Mouse (Mus musculus): Measurements from ENCODE around the gene Rap2c. TPM values are rescaled to one million over a fixed set of nuclear protein-coding genes. Genes with fewer than 3 reads are reported as not detected.

The Rap2c gene
- polyA plus RNA-seq (2015; fragmentation: Nextera tagmentation; extraction: Ambion mirVana): 18.4 and 20.4 TPM in 2 replicates

GRCm38 (mm10) chrX:51017851-51018785 lies at the start of gene Rap2c:
Rap2c (minus strand) TSS chrX:51018018.
- no peaks in the 10 kb centered on the region for H3K36me3 ChIP-seq (ENCODE audit: control insufficient read depth, insufficient read depth)

GRCm38 (mm10) chrX:51066539-51067286 lies 48.9 kb upstream of the Rap2c start:
- no peaks in the 10 kb centered on the region for H3K27me3 ChIP-seq (replicated peaks; ENCODE audit: control insufficient read depth, insufficient read depth, low read length)
- H3K36me3 ChIP-seq (ENCODE audit: control insufficient read depth, insufficient read depth): no peaks in the 10 kb centered on the region
- no peak for TF ChIP-seq CTCF (IDR thresholded peaks at IDR 0.05; ENCODE audit: low read depth)
- no peaks in the 10 kb centered on the region for H3K4me1 ChIP-seq (replicated peaks; ENCODE audit: control insufficient read depth, insufficient read depth, low read length)
- H3K4me3 ChIP-seq (ENCODE audit: low read depth, low read length): no peak overlapping the region
- no peak for ATAC-seq
- WGBS: 80% methylated on average over 11 of the region's 11 CpGs
- no peak overlapping the region for H3K9ac ChIP-seq (ENCODE audit: low read depth, low read length)
- no peak overlapping the region for H3K27ac ChIP-seq (ENCODE audit: low read depth, low read length)
- no peaks in the 10 kb centered on the region for H3K9me3 ChIP-seq (ENCODE audit: control insufficient read depth)
- H3K4me2 ChIP-seq (replicated peaks; ENCODE audit: low read depth): no peak overlapping the region

More at GRCm38 (mm10) chrX:51017851-51018785, at the start of gene Rap2c:
- TF ChIP-seq CTCF (IDR thresholded peaks at IDR 0.05; ENCODE audit: low read depth): no peak
- peak; percentile 66 for ATAC-seq
- no peaks in the 10 kb centered on the region for H3K4me1 ChIP-seq (replicated peaks; ENCODE audit: control insufficient read depth, insufficient read depth, low read length)
- WGBS: 21% methylated on average over 38 of the region's 92 CpGs
- no peaks in the 10 kb centered on the region for H3K9me3 ChIP-seq (ENCODE audit: control insufficient read depth)
- H3K4me2 ChIP-seq (replicated peaks; ENCODE audit: low read depth): peak within 1 kb of the TSS; percentile 62
- peak within 1 kb of the TSS; percentile 75 for H3K9ac ChIP-seq (ENCODE audit: low read depth, low read length)
- H3K27ac ChIP-seq (ENCODE audit: low read depth, low read length): peak within 1 kb of the TSS; percentile 96
- H3K4me3 ChIP-seq (ENCODE audit: low read depth, low read length): peak within 1 kb of the TSS; percentile 55
- H3K27me3 ChIP-seq (replicated peaks; ENCODE audit: control insufficient read depth, insufficient read depth, low read length): no peaks in the 10 kb centered on the region

GRCm38 (mm10) chrX:51065773-51066172 lies 48.0 kb upstream of the Rap2c start:
- Histone ChIP-seq H3K4me3 (ENCODE audit: low read depth, low read length) (no peak overlapping the region), H3K27ac (ENCODE audit: low read depth, low read length) (no peak overlapping the region), H3K36me3 (ENCODE audit: control insufficient read depth, insufficient read depth) (no peaks in the 10 kb centered on the region), H3K9me3 (ENCODE audit: control insufficient read depth) (no peaks in the 10 kb centered on the region), H3K4me2 (replicated peaks; ENCODE audit: low read depth) (peak overlapping the region; percentile 27; the same call in 1 of the 2 replicates), H3K9ac (ENCODE audit: low read depth, low read length) (no peak overlapping the region), H3K27me3 (replicated peaks; ENCODE audit: control insufficient read depth, insufficient read depth, low read length) (no peaks in the 10 kb centered on the region), H3K4me1 (replicated peaks; ENCODE audit: control insufficient read depth, insufficient read depth, low read length) (no peaks in the 10 kb centered on the region)
- peak; percentile 81 for TF ChIP-seq CTCF (IDR thresholded peaks at IDR 0.05; ENCODE audit: low read depth)
- WGBS: 21% methylated on average over 6 of the region's 6 CpGs
- ATAC-seq: peak; percentile 28; the same call in 1 of the 2 replicates

GRCm38 (mm10) chrX:51065158-51065664 lies 47.4 kb upstream of the Rap2c start:
- Histone ChIP-seq H3K9me3 (ENCODE audit: control insufficient read depth) (no peaks in the 10 kb centered on the region), H3K27me3 (replicated peaks; ENCODE audit: control insufficient read depth, insufficient read depth, low read length) (no peaks in the 10 kb centered on the region), H3K4me1 (replicated peaks; ENCODE audit: control insufficient read depth, insufficient read depth, low read length) (no peaks in the 10 kb centered on the region), H3K27ac (ENCODE audit: low read depth, low read length) (no peak overlapping the region), H3K36me3 (ENCODE audit: control insufficient read depth, insufficient read depth) (no peaks in the 10 kb centered on the region), H3K4me3 (ENCODE audit: low read depth, low read length) (no peak overlapping the region), H3K9ac (ENCODE audit: low read depth, low read length) (no peak overlapping the region), H3K4me2 (replicated peaks; ENCODE audit: low read depth) (peak overlapping the region; percentile 27; the same call in 1 of the 2 replicates)
- no peak for ATAC-seq
- peak; percentile 54 for TF ChIP-seq CTCF (IDR thresholded peaks at IDR 0.05; ENCODE audit: low read depth)
- 55% methylated on average over 6 of the region's 6 CpGs for WGBS

GRCm38 (mm10) chrX:51060220-51060619 lies 42.4 kb upstream of the Rap2c start:
- H3K27me3 ChIP-seq (replicated peaks; ENCODE audit: control insufficient read depth, insufficient read depth, low read length): no peaks in the 10 kb centered on the region
- H3K27ac ChIP-seq (ENCODE audit: low read depth, low read length): no peak overlapping the region
- H3K36me3 ChIP-seq (ENCODE audit: control insufficient read depth, insufficient read depth): no peaks in the 10 kb centered on the region
- H3K9ac ChIP-seq (ENCODE audit: low read depth, low read length): no peak overlapping the region
- TF ChIP-seq CTCF (IDR thresholded peaks at IDR 0.05; ENCODE audit: low read depth): no peak
- no peaks in the 10 kb centered on the region for H3K4me1 ChIP-seq (replicated peaks; ENCODE audit: control insufficient read depth, insufficient read depth, low read length)
- no peak overlapping the region for H3K4me2 ChIP-seq (replicated peaks; ENCODE audit: low read depth)
- 37% methylated on average over 4 of the region's 4 CpGs for WGBS
- ATAC-seq: peak; percentile 79
- no peaks in the 10 kb centered on the region for H3K9me3 ChIP-seq (ENCODE audit: control insufficient read depth)
- no peak overlapping the region for H3K4me3 ChIP-seq (ENCODE audit: low read depth, low read length)

- no peak overlapping the region for H3K4me3 ChIP-seq (ENCODE audit: low read depth, low read length)
- no peak for TF ChIP-seq CTCF (IDR thresholded peaks at IDR 0.05; ENCODE audit: low read depth)
- peak; percentile 88 for ATAC-seq
- H3K4me1 ChIP-seq (replicated peaks; ENCODE audit: control insufficient read depth, insufficient read depth, low read length): no peaks in the 10 kb centered on the region
- H3K27ac ChIP-seq (ENCODE audit: low read depth, low read length): peak overlapping the region; percentile 71; the same call in 1 of the 2 replicates
- H3K36me3 ChIP-seq (ENCODE audit: control insufficient read depth, insufficient read depth): no peaks in the 10 kb centered on the region
- WGBS: 61% methylated on average over 4 of the region's 4 CpGs
- no peaks in the 10 kb centered on the region for H3K9me3 ChIP-seq (ENCODE audit: control insufficient read depth)
- no peak overlapping the region for H3K9ac ChIP-seq (ENCODE audit: low read depth, low read length)
- H3K4me2 ChIP-seq (replicated peaks; ENCODE audit: low read depth): no peak overlapping the region
- H3K27me3 ChIP-seq (replicated peaks; ENCODE audit: control insufficient read depth, insufficient read depth, low read length): no peaks in the 10 kb centered on the region
These were observed 40.9 kb upstream of the Rap2c start for GRCm38 (mm10) chrX:51058741-51059140.

Data from intestine, postnatal 0 days (tissue).